Mouse (Mus musculus): ENCODE measurements around the gene Crb3. TPM values are rescaled to one million over a fixed set of nuclear protein-coding genes. Genes with fewer than 3 reads are reported as not detected.
"Not testable (repeated sequence)": the region's sequence is repeated elsewhere in the genome, so short reads cannot be mapped to it uniquely, and the experiment has no call there.

Gene Crb3
- polyA plus RNA-seq, 1 experiment from 2014 or later: 0.72 TPM

DNA sequence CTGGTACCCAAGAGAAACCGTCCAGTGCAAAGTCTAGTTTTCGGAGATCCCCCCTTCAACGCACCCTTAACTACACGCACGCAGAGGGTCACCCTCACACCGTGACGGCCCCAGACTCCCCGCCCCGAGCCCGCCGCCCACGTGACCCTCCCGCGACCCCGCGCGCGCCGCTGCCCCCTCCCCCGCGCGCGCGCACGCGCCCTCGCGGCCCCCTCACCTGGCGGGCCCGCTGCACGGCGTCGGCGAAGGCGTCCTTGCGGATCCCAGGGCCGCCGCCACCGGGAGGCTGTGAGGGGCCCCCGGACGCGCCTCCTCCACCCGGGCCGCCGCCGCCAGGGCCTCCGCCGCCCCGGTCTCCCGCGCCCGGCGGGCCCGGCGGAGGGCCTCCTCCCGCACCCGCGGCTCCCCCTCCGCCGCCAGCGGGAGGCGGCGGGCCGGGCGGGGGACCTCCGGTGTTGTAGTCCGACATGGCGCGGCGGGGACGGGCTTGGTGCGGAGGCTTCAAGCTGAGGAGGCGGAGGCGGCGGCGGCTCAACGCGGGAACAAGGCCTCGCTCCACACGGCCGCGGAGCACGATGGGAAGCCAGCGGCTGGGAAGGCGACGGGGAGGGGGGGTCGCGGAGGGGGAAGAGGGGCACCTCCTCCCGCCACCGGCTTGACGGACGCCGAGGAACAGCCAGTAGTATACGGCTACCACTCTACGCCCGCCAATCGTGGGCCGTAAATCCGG, 27.8 kb upstream of the Crb3 start, which contains the start of gene Khsrp:
Gene Khsrp (minus strand): TSS at position 592 of the 730 bp plus-strand sequence.
- H3K4me1 ChIP-seq (ENCODE audit: control insufficient read depth, insufficient read depth, low read length): peaks cover 13% of the 10 kb centered on the region
- H3K9me3 ChIP-seq (replicated peaks; ENCODE audit: control insufficient read depth, low read length): no peaks in the 10 kb centered on the region
- ATAC-seq (replicated peaks; ENCODE audit: insufficient number of reproducible peaks, low FRiP score, low TSS enrichment): no peak
- under 1% methylated on average over 51 of the region's 99 CpGs for WGBS (ENCODE audit: insufficient replicate concordance)
- peak within 1 kb of the TSS; percentile 96 for H3K27ac ChIP-seq (ENCODE audit: low read depth, low read length)
- peak within 1 kb of the TSS; percentile 98 for H3K4me2 ChIP-seq
- no peaks in the 10 kb centered on the region for H3K27me3 ChIP-seq (ENCODE audit: control insufficient read depth, insufficient read depth, low read length)
- peaks cover 15% of the 10 kb centered on the region for H3K36me3 ChIP-seq (ENCODE audit: control insufficient read depth, insufficient read depth, low read length)
- peak within 1 kb of the TSS; percentile 98 for H3K9ac ChIP-seq (ENCODE audit: low read depth, low read length)
- peak within 1 kb of the TSS; percentile 97 for H3K4me3 ChIP-seq (ENCODE audit: low read depth, low read length)

DNA sequence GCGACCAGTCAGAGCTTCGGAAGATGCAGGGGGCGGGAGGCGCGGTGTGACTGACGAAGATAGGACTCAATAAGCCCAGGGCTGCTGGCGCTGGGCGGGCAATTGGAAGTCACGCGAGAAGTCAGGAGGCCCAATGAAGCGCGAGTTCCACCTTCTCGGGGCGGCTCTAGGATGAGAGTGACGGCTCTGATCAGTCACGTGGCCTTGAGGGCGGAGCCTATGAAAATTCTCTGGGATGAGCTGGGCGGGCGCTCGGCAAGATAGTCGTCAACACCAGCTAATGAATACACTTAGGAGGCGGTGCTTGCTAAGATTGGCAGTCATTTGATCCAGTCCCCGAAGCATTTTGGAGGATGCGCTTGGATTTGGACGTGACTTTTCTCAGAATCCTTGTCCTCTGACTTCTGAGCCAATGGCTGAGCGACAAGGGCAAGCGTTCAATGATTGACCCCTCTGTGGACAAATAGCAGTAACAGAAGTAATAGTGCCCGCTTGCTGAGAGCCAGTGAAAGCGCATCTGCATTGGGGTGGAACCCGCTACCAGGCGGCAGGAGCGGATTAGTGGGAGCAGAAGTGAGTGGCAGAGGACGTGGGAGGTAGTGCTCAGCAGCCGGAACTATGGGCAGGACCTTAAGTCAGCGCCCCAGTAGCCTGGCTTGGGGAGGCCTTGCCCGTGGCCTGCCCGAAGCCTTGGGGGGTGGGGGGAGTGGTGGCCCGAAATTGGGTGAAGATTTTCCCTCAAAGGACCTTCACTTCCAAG, 27.1 kb upstream of the Crb3 start:
- Histone ChIP-seq H3K9me3 (replicated peaks; ENCODE audit: control insufficient read depth, low read length) (no peaks in the 10 kb centered on the region), H3K9ac (ENCODE audit: low read depth, low read length) (peak overlapping the region; percentile 65), H3K4me3 (ENCODE audit: low read depth, low read length) (peak overlapping the region; percentile 97), H3K4me1 (ENCODE audit: control insufficient read depth, insufficient read depth, low read length) (peaks cover 13% of the 10 kb centered on the region), H3K36me3 (ENCODE audit: control insufficient read depth, insufficient read depth, low read length) (peaks cover 10% of the 10 kb centered on the region), H3K4me2 (peak overlapping the region; percentile 68), H3K27me3 (ENCODE audit: control insufficient read depth, insufficient read depth, low read length) (no peaks in the 10 kb centered on the region), H3K27ac (ENCODE audit: low read depth, low read length) (peak overlapping the region; percentile 81)
- under 1% methylated on average over 37 of the region's 38 CpGs for WGBS (ENCODE audit: insufficient replicate concordance)
- peak; percentile 98 for ATAC-seq (replicated peaks; ENCODE audit: insufficient number of reproducible peaks, low FRiP score, low TSS enrichment)

DNA sequence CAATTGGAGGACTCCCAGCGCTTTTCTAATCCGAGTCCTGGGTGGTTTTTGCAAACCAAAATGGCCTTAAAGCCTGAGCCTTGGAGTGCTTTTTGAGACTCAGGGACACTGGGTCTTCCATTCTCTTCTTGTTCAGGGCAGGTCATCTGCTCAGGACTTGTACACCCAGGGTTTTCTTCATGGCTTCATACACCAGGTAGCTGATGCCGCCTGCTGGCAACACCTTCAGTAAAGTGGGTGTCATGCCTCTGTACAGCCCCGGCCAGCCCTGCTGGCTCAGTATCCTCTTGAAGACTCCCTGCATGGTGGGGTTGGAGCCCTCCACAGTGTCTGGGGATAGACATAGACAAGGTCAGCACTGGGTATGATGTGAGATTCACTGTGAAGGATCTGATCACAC, 26.1 kb upstream of the Crb3 start:
- Histone ChIP-seq H3K27ac (ENCODE audit: low read depth, low read length) (no peak overlapping the region), H3K4me3 (ENCODE audit: low read depth, low read length) (no peak overlapping the region), H3K9me3 (replicated peaks; ENCODE audit: control insufficient read depth, low read length) (no peaks in the 10 kb centered on the region), H3K27me3 (ENCODE audit: control insufficient read depth, insufficient read depth, low read length) (no peaks in the 10 kb centered on the region), H3K4me2 (peak overlapping the region; percentile 68), H3K9ac (ENCODE audit: low read depth, low read length) (no peak overlapping the region), H3K4me1 (ENCODE audit: control insufficient read depth, insufficient read depth, low read length) (peaks cover 13% of the 10 kb centered on the region), H3K36me3 (ENCODE audit: control insufficient read depth, insufficient read depth, low read length) (peaks cover 4% of the 10 kb centered on the region)
- ATAC-seq (replicated peaks; ENCODE audit: insufficient number of reproducible peaks, low FRiP score, low TSS enrichment): no peak
- WGBS (ENCODE audit: insufficient replicate concordance): 78% methylated on average over 4 of the region's 4 CpGs

DNA sequence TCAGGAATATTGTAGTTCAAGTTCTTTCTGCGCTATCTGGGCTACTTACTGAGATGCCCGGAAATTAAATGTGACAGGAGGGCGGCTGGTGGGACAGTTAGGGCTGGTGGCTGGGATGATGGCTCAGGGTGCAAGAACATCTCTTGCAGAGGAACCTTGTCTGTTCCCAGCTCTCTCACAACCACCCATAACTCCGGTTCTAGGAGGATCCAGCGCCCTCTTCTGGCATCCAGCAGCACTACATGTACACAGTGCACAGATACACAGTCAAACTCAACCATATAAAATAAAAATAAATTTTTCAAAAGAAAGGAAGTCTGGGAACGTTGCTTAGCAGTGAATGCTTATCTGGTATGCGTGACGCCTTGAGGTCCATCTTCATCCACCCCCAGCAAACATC, 19.9 kb upstream of the Crb3 start:
- Histone ChIP-seq H3K27ac (ENCODE audit: low read depth, low read length) (no peak overlapping the region), H3K4me1 (ENCODE audit: control insufficient read depth, insufficient read depth, low read length) (peaks cover 3% of the 10 kb centered on the region; the same call in 1 of the 2 replicates), H3K9me3 (replicated peaks; ENCODE audit: control insufficient read depth, low read length) (no peaks in the 10 kb centered on the region), H3K4me3 (ENCODE audit: low read depth, low read length) (no peak overlapping the region), H3K4me2 (no peak overlapping the region), H3K36me3 (ENCODE audit: control insufficient read depth, insufficient read depth, low read length) (no peaks in the 10 kb centered on the region), H3K27me3 (ENCODE audit: control insufficient read depth, insufficient read depth, low read length) (peaks cover 11% of the 10 kb centered on the region), H3K9ac (ENCODE audit: low read depth, low read length) (no peak overlapping the region)
- no peak for ATAC-seq (replicated peaks; ENCODE audit: insufficient number of reproducible peaks, low FRiP score, low TSS enrichment)
- 35% methylated on average over 8 of the region's 8 CpGs for WGBS (ENCODE audit: insufficient replicate concordance)

DNA sequence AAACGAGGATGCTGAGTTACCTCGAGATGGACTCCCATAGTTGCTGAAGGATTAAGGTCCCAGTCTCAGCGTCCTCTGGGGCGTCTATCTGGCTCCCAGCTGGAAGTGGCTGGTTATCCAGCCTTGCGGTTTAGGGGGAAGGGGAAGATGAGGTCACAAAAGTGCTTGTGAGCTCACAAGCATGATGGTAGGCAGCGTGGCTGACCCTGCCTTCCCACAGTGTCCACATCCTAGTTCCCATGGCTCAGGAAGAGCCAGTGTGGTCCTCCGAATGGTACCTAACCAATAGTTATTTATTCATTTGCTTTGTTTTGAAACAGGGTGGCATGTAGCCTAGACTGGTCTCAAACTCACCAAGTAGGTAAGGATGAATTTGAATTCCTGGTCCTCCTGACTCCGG, 17.4 kb upstream of the Crb3 start, which contains the start of gene Slc25a41:
Gene Slc25a41 (minus strand): TSS at position 101 of the 400 bp plus-strand sequence.
- Histone ChIP-seq H3K27ac (ENCODE audit: low read depth, low read length) (no peak within 1 kb of the TSS), H3K4me1 (ENCODE audit: control insufficient read depth, insufficient read depth, low read length) (peaks cover 3% of the 10 kb centered on the region; the same call in 1 of the 2 replicates), H3K36me3 (ENCODE audit: control insufficient read depth, insufficient read depth, low read length) (no peaks in the 10 kb centered on the region), H3K4me2 (no peak within 1 kb of the TSS), H3K4me3 (ENCODE audit: low read depth, low read length) (no peak within 1 kb of the TSS), H3K9ac (ENCODE audit: low read depth, low read length) (no peak within 1 kb of the TSS), H3K27me3 (ENCODE audit: control insufficient read depth, insufficient read depth, low read length) (peaks cover 11% of the 10 kb centered on the region), H3K9me3 (replicated peaks; ENCODE audit: control insufficient read depth, low read length) (no peaks in the 10 kb centered on the region)
- WGBS (ENCODE audit: insufficient replicate concordance): 65% methylated on average over 8 of the region's 8 CpGs
- no peak for ATAC-seq (replicated peaks; ENCODE audit: insufficient number of reproducible peaks, low FRiP score, low TSS enrichment)

DNA sequence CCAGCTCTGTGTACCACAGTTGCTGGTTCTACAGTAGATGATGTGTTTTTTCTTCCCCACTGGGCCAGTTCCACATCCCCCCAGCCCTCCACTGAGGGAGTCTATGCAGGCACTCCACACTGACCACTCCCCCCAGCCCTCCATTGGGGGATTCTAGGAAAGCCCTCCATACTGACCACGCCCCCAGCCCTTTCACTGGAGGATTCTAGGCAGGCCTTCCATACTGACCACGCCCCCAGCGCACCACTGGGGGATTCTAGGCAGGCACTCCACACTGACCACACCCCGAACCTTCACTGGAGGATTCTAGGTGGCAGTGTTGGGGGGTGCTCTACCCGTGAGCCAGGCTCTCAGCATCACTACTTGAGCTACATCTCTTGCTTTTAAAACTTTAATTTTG, 11.5 kb upstream of the Crb3 start:
- Histone ChIP-seq H3K4me2 (no peak overlapping the region), H3K27me3 (ENCODE audit: control insufficient read depth, insufficient read depth, low read length) (no peaks in the 10 kb centered on the region), H3K9ac (ENCODE audit: low read depth, low read length) (no peak overlapping the region), H3K4me1 (ENCODE audit: control insufficient read depth, insufficient read depth, low read length) (peaks cover 3% of the 10 kb centered on the region; the same call in 1 of the 2 replicates), H3K9me3 (replicated peaks; ENCODE audit: control insufficient read depth, low read length) (no peaks in the 10 kb centered on the region), H3K27ac (ENCODE audit: low read depth, low read length) (no peak overlapping the region), H3K36me3 (ENCODE audit: control insufficient read depth, insufficient read depth, low read length) (peaks cover 5% of the 10 kb centered on the region; the same call in 1 of the 2 replicates), H3K4me3 (ENCODE audit: low read depth, low read length) (no peak overlapping the region)
- WGBS (ENCODE audit: insufficient replicate concordance): 31% methylated on average over 5 of the region's 5 CpGs
- 0 out of 2 replicates have a peak, but pooled peaks have one; percentile 11 for ATAC-seq (replicated peaks; ENCODE audit: insufficient number of reproducible peaks, low FRiP score, low TSS enrichment)

DNA sequence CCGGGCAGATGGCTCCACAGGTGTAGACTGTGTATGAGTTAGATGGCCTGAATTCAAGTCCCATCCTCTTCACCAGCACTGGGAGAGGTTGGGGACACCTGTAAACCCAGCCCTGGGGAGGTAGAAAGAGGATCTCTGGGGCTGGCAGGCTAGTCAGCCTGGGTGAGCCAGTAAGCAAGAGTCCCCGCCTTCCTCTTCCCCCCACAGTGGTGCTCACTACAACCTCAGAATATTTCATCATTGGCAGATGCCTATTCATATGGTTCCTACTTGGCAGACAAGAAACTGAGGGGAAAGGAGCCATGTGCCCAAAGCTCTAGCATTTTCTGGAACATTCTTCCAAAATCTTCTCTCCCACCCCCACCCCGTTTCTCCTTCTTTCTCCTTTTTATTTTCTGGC, 10.1 kb upstream of the Crb3 start:
- Histone ChIP-seq H3K9me3 (replicated peaks; ENCODE audit: control insufficient read depth, low read length) (no peaks in the 10 kb centered on the region), H3K9ac (ENCODE audit: low read depth, low read length) (no peak overlapping the region), H3K36me3 (ENCODE audit: control insufficient read depth, insufficient read depth, low read length) (peaks cover 6% of the 10 kb centered on the region; the same call in 1 of the 2 replicates), H3K27me3 (ENCODE audit: control insufficient read depth, insufficient read depth, low read length) (no peaks in the 10 kb centered on the region), H3K27ac (ENCODE audit: low read depth, low read length) (no peak overlapping the region), H3K4me2 (no peak overlapping the region), H3K4me1 (ENCODE audit: control insufficient read depth, insufficient read depth, low read length) (no peaks in the 10 kb centered on the region), H3K4me3 (ENCODE audit: low read depth, low read length) (no peak overlapping the region)
- ATAC-seq (replicated peaks; ENCODE audit: insufficient number of reproducible peaks, low FRiP score, low TSS enrichment): no peak
- 85% methylated on average over 3 of the region's 3 CpGs for WGBS (ENCODE audit: insufficient replicate concordance)

DNA sequence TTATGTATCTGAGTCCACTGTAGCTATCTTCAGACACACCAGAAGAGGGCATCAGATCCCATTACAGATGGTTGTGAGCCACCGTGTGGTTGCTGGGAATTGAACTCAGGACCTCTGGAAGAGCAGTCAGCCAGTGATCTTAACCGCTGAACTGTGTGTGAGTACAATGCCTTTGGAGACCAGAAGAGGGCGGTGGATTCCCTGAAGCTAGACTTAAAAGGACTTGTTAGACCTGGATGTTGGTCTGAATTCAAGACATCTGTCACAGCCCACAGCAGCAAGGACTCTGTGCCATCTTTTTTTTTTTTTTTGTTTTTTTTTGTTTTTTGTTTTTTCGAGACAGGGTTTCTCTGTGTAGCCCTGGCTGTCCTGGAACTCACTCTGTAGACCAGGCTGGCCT, 7.2 kb upstream of the Crb3 start:
- 80% methylated on average over 4 of the region's 4 CpGs for WGBS (ENCODE audit: insufficient replicate concordance)
- not testable (repeated sequence) for ATAC-seq (replicated peaks; ENCODE audit: insufficient number of reproducible peaks, low FRiP score, low TSS enrichment); H3K4me3 ChIP-seq (ENCODE audit: low read depth, low read length); H3K36me3 ChIP-seq (ENCODE audit: control insufficient read depth, insufficient read depth, low read length); H3K9me3 ChIP-seq (replicated peaks; ENCODE audit: control insufficient read depth, low read length); H3K27ac ChIP-seq (ENCODE audit: low read depth, low read length); H3K27me3 ChIP-seq (ENCODE audit: control insufficient read depth, insufficient read depth, low read length); H3K4me2 ChIP-seq; H3K4me1 ChIP-seq (ENCODE audit: control insufficient read depth, insufficient read depth, low read length); H3K9ac ChIP-seq (ENCODE audit: low read depth, low read length)

Measured in heart, embryonic 11.5 days (tissue).